Mouse (Mus musculus): Measurements from ENCODE around the gene Hist1h4i. TPM values are rescaled to one million over a fixed set of nuclear protein-coding genes. Genes with fewer than 3 reads are reported as not detected.

Gene Hist1h4i
- polyA plus RNA-seq (2014; fragmentation: Illumina TruSeq; extraction: RNeasy Lipid Tissue Mini Kit (QIAGEN cat#74804)) = 1.00 TPM

GRCm38 (mm10) chr13:22041142-22041536 is at the start of gene Hist1h4i:
Gene Hist1h4i, minus strand, starts transcription at chr13:22041362.

GRCm38 (mm10) chr13:22084140-22084539 is 43.0 kb upstream of the Hist1h4i start, which contains the start of gene Vmn1r188:
Gene Vmn1r188, plus strand, starts transcription at chr13:22084440.

DNA sequence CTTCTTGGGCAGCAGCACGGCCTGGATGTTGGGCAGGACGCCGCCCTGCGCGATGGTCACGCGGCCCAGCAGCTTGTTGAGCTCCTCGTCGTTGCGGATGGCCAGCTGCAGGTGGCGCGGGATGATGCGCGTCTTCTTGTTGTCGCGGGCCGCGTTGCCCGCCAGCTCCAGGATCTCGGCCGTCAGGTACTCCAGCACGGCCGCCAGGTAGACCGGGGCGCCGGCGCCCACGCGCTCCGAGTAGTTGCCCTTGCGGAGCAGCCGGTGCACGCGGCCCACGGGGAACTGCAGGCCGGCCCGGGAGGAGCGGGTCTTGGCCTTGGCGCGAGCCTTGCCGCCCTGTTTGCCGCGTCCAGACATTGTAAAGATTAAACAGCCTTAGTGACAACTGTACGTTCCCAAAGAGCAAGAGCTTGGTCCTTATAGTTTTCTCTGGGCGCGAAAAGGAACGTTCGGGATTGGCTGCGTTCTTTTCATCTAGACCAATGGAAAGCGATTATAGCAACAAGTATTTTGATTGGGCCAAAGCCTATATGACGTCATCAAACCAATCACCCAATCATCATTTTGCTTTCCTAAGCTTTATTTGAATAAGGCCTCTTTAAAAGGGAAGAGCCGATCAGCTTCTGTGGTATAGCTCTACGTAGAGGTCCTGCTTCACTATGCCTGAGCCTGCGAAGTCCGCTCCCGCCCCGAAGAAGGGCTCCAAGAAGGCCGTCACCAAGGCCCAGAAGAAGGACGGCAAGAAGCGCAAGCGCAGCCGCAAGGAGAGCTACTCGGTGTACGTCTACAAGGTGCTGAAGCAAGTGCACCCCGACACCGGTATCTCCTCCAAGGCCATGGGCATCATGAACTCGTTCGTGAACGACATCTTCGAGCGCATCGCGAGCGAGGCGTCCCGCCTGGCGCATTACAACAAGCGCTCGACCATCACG is 1.7 kb upstream of the Hist1h4i start, which contains the start of the genes Hist1h2ag and Hist1h2bj:
Gene Hist1h2ag, minus strand, starts transcription at position 377 of the 935 bp plus-strand sequence.
Gene Hist1h2bj, plus strand, starts transcription at position 647 of the 935 bp plus-strand sequence.

DNA sequence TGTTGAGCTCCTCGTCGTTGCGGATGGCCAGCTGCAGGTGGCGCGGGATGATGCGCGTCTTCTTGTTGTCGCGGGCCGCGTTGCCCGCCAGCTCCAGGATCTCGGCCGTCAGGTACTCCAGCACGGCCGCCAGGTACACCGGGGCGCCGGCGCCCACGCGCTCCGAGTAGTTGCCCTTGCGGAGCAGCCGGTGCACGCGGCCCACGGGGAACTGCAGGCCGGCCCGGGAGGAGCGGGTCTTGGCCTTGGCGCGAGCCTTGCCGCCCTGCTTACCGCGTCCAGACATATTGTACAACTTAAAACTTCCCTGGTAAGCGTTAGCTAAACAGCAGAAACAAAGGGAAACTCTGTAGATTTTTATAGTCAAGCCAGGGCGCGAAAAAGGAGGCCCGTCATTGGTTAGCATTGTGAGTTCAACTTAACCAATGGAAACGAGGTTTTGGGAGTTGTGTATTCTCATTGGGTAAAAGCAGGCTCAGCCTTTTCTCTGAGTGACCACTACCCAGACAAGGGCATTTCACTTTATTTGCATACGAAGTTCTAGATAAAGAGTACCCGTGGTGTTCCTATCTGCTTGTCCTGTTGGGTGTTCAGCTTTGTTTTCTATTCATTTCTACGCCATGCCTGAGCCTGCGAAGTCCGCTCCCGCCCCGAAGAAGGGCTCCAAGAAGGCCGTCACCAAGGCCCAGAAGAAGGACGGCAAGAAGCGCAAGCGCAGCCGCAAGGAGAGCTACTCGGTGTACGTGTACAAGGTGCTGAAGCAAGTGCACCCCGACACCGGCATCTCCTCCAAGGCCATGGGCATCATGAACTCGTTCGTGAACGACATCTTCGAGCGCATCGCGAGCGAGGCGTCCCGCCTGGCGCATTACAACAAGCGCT is 5.7 kb downstream of the Hist1h4i start, which contains the start of the genes Hist1h2ah and Hist1h2bk:
Gene Hist1h2ah, minus strand, starts transcription at position 302 of the 882 bp plus-strand sequence.
Gene Hist1h2bk, plus strand, starts transcription at position 604 of the 882 bp plus-strand sequence.

DNA sequence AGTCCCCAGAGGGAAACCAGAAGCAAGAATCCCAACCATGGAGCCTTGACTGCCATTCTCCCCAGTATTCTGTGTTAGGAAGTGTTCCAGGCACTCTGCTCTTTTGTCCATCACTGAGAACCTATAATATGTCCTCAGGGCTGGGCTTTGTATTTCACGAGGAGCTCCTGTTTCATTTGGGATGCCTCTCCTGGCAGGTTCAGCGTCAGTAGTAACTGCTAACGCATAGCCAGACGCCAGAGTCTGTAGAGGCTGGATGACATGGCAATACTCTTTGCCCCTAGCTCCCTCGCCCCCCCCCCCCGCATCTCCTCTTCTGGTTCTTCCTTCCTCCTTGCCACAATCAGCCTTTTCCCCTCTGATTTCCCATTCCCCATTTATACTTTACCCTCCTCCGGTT is 31.5 kb downstream of the Hist1h4i start, which contains the start of gene Prss16:
Gene Prss16, minus strand, starts transcription at position 101 of the 400 bp plus-strand sequence.

Other genes with a start within 250 kb of the Hist1h4i start
- gene Hist1h2bq, start 231.2 kb downstream of the Hist1h4i start, polyA plus RNA-seq (2014; fragmentation: Illumina TruSeq; extraction: RNeasy Lipid Tissue Mini Kit (QIAGEN cat#74804)) = not detected
- not detected for gene Hist1h2ao, start 230.9 kb downstream of the Hist1h4i start, polyA plus RNA-seq (2014; fragmentation: Illumina TruSeq; extraction: RNeasy Lipid Tissue Mini Kit (QIAGEN cat#74804))
- not detected for gene Hist1h4m, start 229.6 kb downstream of the Hist1h4i start, polyA plus RNA-seq (2014; fragmentation: Illumina TruSeq; extraction: RNeasy Lipid Tissue Mini Kit (QIAGEN cat#74804))
- gene Hist1h4n, start 209.2 kb downstream of the Hist1h4i start, polyA plus RNA-seq (2014; fragmentation: Illumina TruSeq; extraction: RNeasy Lipid Tissue Mini Kit (QIAGEN cat#74804)) = not detected
- not detected for gene Hist1h2ap, start 207.9 kb downstream of the Hist1h4i start, polyA plus RNA-seq (2014; fragmentation: Illumina TruSeq; extraction: RNeasy Lipid Tissue Mini Kit (QIAGEN cat#74804))
- 0.54 TPM for gene Hist1h2br, start 207.6 kb downstream of the Hist1h4i start, polyA plus RNA-seq (2014; fragmentation: Illumina TruSeq; extraction: RNeasy Lipid Tissue Mini Kit (QIAGEN cat#74804))
- 18.4 TPM for gene Zfp184, start 96.3 kb downstream of the Hist1h4i start, polyA plus RNA-seq (2014; fragmentation: Illumina TruSeq; extraction: RNeasy Lipid Tissue Mini Kit (QIAGEN cat#74804))
- not detected for gene Pom121l2, start 60.2 kb downstream of the Hist1h4i start, polyA plus RNA-seq (2014; fragmentation: Illumina TruSeq; extraction: RNeasy Lipid Tissue Mini Kit (QIAGEN cat#74804))
- gene Prss16, start 31.6 kb downstream of the Hist1h4i start, polyA plus RNA-seq (2014; fragmentation: Illumina TruSeq; extraction: RNeasy Lipid Tissue Mini Kit (QIAGEN cat#74804)) = not detected
- not detected for gene Hist1h2ah, start 5.8 kb downstream of the Hist1h4i start, polyA plus RNA-seq (2014; fragmentation: Illumina TruSeq; extraction: RNeasy Lipid Tissue Mini Kit (QIAGEN cat#74804))
- gene Hist1h2bk, start 5.5 kb downstream of the Hist1h4i start, polyA plus RNA-seq (2014; fragmentation: Illumina TruSeq; extraction: RNeasy Lipid Tissue Mini Kit (QIAGEN cat#74804)) = not detected
- gene Hist1h2ag, start 1.6 kb upstream of the Hist1h4i start, polyA plus RNA-seq (2014; fragmentation: Illumina TruSeq; extraction: RNeasy Lipid Tissue Mini Kit (QIAGEN cat#74804)) = not detected
- not detected for gene Hist1h2bj, start 1.9 kb upstream of the Hist1h4i start, polyA plus RNA-seq (2014; fragmentation: Illumina TruSeq; extraction: RNeasy Lipid Tissue Mini Kit (QIAGEN cat#74804))
- not detected for gene Vmn1r188, start 43.1 kb upstream of the Hist1h4i start, polyA plus RNA-seq (2014; fragmentation: Illumina TruSeq; extraction: RNeasy Lipid Tissue Mini Kit (QIAGEN cat#74804))
- not detected for gene Vmn1r189, start 64.5 kb upstream of the Hist1h4i start, polyA plus RNA-seq (2014; fragmentation: Illumina TruSeq; extraction: RNeasy Lipid Tissue Mini Kit (QIAGEN cat#74804))
- gene Vmn1r191, start 142.6 kb upstream of the Hist1h4i start, polyA plus RNA-seq (2014; fragmentation: Illumina TruSeq; extraction: RNeasy Lipid Tissue Mini Kit (QIAGEN cat#74804)) = not detected
- gene Vmn1r192, start 149.8 kb upstream of the Hist1h4i start, polyA plus RNA-seq (2014; fragmentation: Illumina TruSeq; extraction: RNeasy Lipid Tissue Mini Kit (QIAGEN cat#74804)) = not detected
- gene Vmn1r193, start 181.8 kb upstream of the Hist1h4i start, polyA plus RNA-seq (2014; fragmentation: Illumina TruSeq; extraction: RNeasy Lipid Tissue Mini Kit (QIAGEN cat#74804)) = not detected
- gene Vmn1r194, start 202.9 kb upstream of the Hist1h4i start, polyA plus RNA-seq (2014; fragmentation: Illumina TruSeq; extraction: RNeasy Lipid Tissue Mini Kit (QIAGEN cat#74804)) = not detected
- gene Vmn1r195, start 229.2 kb upstream of the Hist1h4i start, polyA plus RNA-seq (2014; fragmentation: Illumina TruSeq; extraction: RNeasy Lipid Tissue Mini Kit (QIAGEN cat#74804)) = not detected
- gene Vmn1r196, start 248.6 kb upstream of the Hist1h4i start, polyA plus RNA-seq (2014; fragmentation: Illumina TruSeq; extraction: RNeasy Lipid Tissue Mini Kit (QIAGEN cat#74804)) = not detected